Mouse (Mus musculus): ENCODE results near the gene Plekha1. TPM values are rescaled to one million over a fixed set of nuclear protein-coding genes. Genes with fewer than 3 reads are reported as not detected.

Plekha1 gene
- total RNA-seq, 2 experiments from 2014 or later = 132 to 140 TPM

GRCm38 (mm10) chr7:130950482-130950881 lies 84.9 kb downstream of the Plekha1 start:
- intact Hi-C loops (cut with DNase I) = no loop called here
- no peak for DNase-seq

- intact Hi-C loops (cut with DNase I) = no loop called here
- DNase-seq = no peak
Observed at GRCm38 (mm10) chr7:130951004-130951403, 85.4 kb downstream of the Plekha1 start.

- no peak for DNase-seq
Observed at GRCm38 (mm10) chr7:130953376-130953775, 87.8 kb downstream of the Plekha1 start.

GRCm38 (mm10) chr7:130954177-130954601 lies 88.6 kb downstream of the Plekha1 start:
- no peak for DNase-seq
- intact Hi-C loops (cut with DNase I) = no loop called here

More at GRCm38 (mm10) chr7:130953376-130953775, 87.8 kb downstream of the Plekha1 start:
- intact Hi-C loops (cut with DNase I) = no loop called here

GRCm38 (mm10) chr7:130958551-130958950 lies 93.0 kb downstream of the Plekha1 start:
- intact Hi-C loops (cut with DNase I) = no loop called here
- no peak for DNase-seq

GRCm38 (mm10) chr7:130959868-130960267 lies 94.3 kb downstream of the Plekha1 start:
- intact Hi-C loops (cut with DNase I) = no loop called here
- DNase-seq = peak; percentile 71

- intact Hi-C loops (cut with DNase I) = no loop called here
- DNase-seq = no peak
Observed at GRCm38 (mm10) chr7:130961429-130961828, 95.9 kb downstream of the Plekha1 start.

Small RNAs within 50 kb of the gene (microRNA-seq; reads per million reads assigned to microRNA genes)
- gene Mir7061 = 3.3 reads per million, percentile 4 among the genes with 10 or more reads in this experiment

Other genes with a start within 250 kb of the Plekha1 start
- gene Btbd16, start 91.7 kb upstream of the Plekha1 start, total RNA-seq (2021) = under 1 TPM in 1 of 2 experiments, not detected in 1; 0.34 TPM
- 10 to 100 TPM; 45.2 to 48.8 TPM for gene Htra1, start 70.4 kb downstream of the Plekha1 start, total RNA-seq (2021)
- under 1 TPM in 1 of 2 experiments, not detected in 1; 0.06 TPM for gene Dmbt1, start 166.3 kb downstream of the Plekha1 start, total RNA-seq (2021)